Mouse (Mus musculus) heart, adult 2 months (tissue): ENCODE results near the gene Tmem141. TPM values are rescaled to one million over a fixed set of nuclear protein-coding genes. Genes with fewer than 3 reads are reported as not detected.
A peak's percentile ranks its signal among the peaks of the same experiment; 100 is the strongest.

Source experiments
- DNase-seq, 2 experiments: peaks; one replicate each; pipeline ENCODE4 v3.0.0; 2021
- H3K27ac ChIP-seq: fragments of 200-600 bp; 2 replicates; pipeline ENCODE4 v1.8.1; 2022
- H3K27me3 ChIP-seq: fragments of 200-500 bp; 2 replicates; pipeline ENCODE4 v1.6.1; 2012; ENCODE audit warnings: mild to moderate bottlenecking, low read length, inconsistent platforms, mixed read lengths; ENCODE audit not compliant: control insufficient read depth, insufficient read depth
- H3K36me3 ChIP-seq: fragments of 200-500 bp; 2 replicates; pipeline ENCODE4 v1.6.1; 2012; ENCODE audit warnings: low read length, inconsistent platforms; ENCODE audit not compliant: control insufficient read depth, insufficient read depth
- H3K4me1 ChIP-seq: fragments of 200-500 bp; 2 replicates; pipeline ENCODE4 v1.6.1; 2011; ENCODE audit warnings: low read length; ENCODE audit not compliant: control insufficient read depth, insufficient read depth
- H3K4me3 ChIP-seq: fragments of 200-600 bp; 2 replicates; pipeline ENCODE4 v1.8.1; 2022
- H3K79me2 ChIP-seq: fragments of 200-500 bp; replicated peaks from 2 replicates; pipeline ENCODE4 v1.6.1; 2012; ENCODE audit warnings: mild to moderate bottlenecking, inconsistent platforms, low read length, moderate library complexity, mixed read lengths; ENCODE audit not compliant: control insufficient read depth, insufficient read depth
- H3K9ac ChIP-seq: fragments of 200-500 bp; 2 replicates; pipeline ENCODE4 v1.6.1; 2012; ENCODE audit warnings: low read depth, mild to moderate bottlenecking, control low read depth, inconsistent platforms, low read length, mixed read lengths
- CTCF ChIP-seq: fragments of 200-600 bp; IDR thresholded peaks from 2 replicates; pipeline ENCODE4 v1.8.1; 2022; ENCODE audit warnings: antibody characterized with exemption, mild to moderate bottlenecking, moderate library complexity
- EP300 ChIP-seq: fragments of 200-500 bp; IDR thresholded peaks from 2 replicates; pipeline ENCODE4 v1.6.1; 2011; ENCODE audit warnings: low read depth, low read length, control low read depth; ENCODE audit not compliant: insufficient read depth
- POLR2A ChIP-seq: fragments of 200-500 bp; IDR thresholded peaks from 2 replicates; pipeline ENCODE4 v1.6.1; 2011; ENCODE audit warnings: mild to moderate bottlenecking, low read depth, low read length, control low read depth; ENCODE audit not compliant: insufficient read depth
- WGBS: fragments of 180-500 bp; shearing (Covaris S2); methylation state at CpG from one replicate; pipeline ENCODE4 v1.1.7; 2018; 5-methylcytosine and 5-hydroxymethylcytosine counted together
- intact Hi-C: fragments of 180-260 bp; cut with DNase I; formaldehyde crosslinking; loops from one replicate; pipeline ENCODE4 v1.15.1; 2025
- polyA plus RNA-seq: library from polyadenylated mRNA; depleted of rRNA; stranded (reverse); fragments of >200 nt; gene quantifications from 2 replicates; pipeline ENCODE4 v1.2.3, GENCODE M21; 2012
- total RNA-seq, 2 experiments: library from RNA; stranded (reverse); gene quantifications; 2 replicates each; pipeline ENCODE4 v1.2.3; 2021

Tmem141 gene
- total and polyA plus RNA-seq, 3 experiments: 29.4 to 49.2 (median 32.6) TPM

DNA sequence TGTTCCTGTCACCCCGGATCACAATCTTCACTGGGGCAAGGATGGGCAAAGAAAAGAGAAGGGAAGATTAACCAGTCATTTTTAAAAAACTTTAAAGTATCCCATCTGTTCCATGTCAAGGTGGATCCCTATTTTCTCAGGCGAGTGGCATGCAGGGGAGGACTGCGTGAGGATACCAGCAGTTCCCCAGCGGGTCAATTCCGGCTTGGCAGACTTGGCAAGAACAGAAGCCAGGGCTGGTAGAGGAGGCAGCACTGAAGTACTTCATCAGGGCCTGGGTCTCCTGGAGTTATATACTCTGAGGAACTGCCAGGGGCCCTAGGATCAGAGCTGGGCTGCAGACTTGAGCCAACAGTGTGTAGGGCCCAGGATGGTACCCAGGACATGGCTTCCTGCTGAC is 19.3 kb downstream of the Tmem141 start:
- DNase-seq: no peak
- H3K79me2 ChIP-seq: peaks cover 1% of the 10 kb centered on the region; the same call in 1 of the 2 replicates
- no peak overlapping the region for H3K9ac ChIP-seq
- H3K4me3 ChIP-seq: no peak overlapping the region
- H3K27me3 ChIP-seq: no peaks in the 10 kb centered on the region
- no peak overlapping the region for H3K27ac ChIP-seq
- H3K36me3 ChIP-seq: peaks cover 9% of the 10 kb centered on the region
- TF ChIP-seq CTCF: no peak
- TF ChIP-seq POLR2A: no peak
- TF ChIP-seq EP300: no peak
- 86% methylated on average over 5 of the region's 5 CpGs for WGBS
- intact Hi-C loops: no loop called here
- H3K4me1 ChIP-seq: peaks cover 3% of the 10 kb centered on the region

DNA sequence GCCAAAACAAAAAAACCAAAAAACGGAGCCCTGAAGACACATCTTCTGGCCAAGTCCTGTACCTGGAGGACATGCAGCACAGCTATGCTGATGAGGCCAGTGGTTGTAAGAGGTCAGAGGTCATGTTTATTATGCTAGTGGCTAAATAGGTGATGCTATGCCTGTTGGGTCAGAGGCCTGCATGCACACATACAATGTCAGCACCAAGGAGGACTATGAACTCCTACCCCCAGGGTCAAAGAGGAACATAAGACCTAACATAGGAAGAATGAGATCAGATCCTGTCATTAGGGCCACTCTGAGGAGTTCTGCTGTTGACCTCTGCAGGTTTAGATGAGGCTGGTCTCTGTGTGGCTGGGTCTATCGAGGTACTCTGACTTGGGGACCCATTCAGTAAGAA is 21.8 kb downstream of the Tmem141 start:
- Histone ChIP-seq H3K36me3 (peaks cover 2% of the 10 kb centered on the region; the same call in 1 of the 2 replicates), H3K27ac (no peak overlapping the region), H3K4me1 (no peaks in the 10 kb centered on the region), H3K4me3 (no peak overlapping the region), H3K79me2 (no peaks in the 10 kb centered on the region; the same call in 1 of the 2 replicates), H3K27me3 (no peaks in the 10 kb centered on the region), H3K9ac (no peak overlapping the region)
- DNase-seq: no peak
- TF ChIP-seq EP300 (no peak), POLR2A (no peak), CTCF (no peak)
- intact Hi-C loops: no loop called here
- 86% methylated on average over 2 of the region's 2 CpGs for WGBS

DNA sequence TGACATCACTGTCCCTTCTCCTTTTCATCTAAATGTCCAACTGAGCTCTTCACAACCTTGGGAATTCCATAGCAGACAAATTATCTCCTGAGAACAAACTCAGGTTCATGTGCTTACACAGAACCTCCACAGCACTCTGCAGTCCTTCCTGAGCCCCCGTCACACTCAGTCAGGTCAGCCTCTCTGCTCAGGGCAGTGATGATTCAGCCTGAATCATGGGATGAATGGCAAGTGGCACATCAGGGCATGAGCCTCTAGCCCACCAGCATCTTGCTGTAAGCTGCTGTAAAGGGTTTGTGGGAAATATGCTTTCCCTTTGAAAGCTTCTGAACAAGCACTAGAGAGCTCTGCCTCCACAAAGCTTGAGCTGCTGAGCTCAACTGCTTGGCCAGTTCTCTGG is 23.1 kb downstream of the Tmem141 start:
- H3K4me3 ChIP-seq: no peak overlapping the region
- no peaks in the 10 kb centered on the region; the same call in 1 of the 2 replicates for H3K79me2 ChIP-seq
- H3K36me3 ChIP-seq: peaks cover 2% of the 10 kb centered on the region; the same call in 1 of the 2 replicates
- 89% methylated on average over 1 of the region's 1 CpGs for WGBS
- no peak overlapping the region for H3K9ac ChIP-seq
- DNase-seq: no peak
- intact Hi-C loops: no loop called here
- no peaks in the 10 kb centered on the region for H3K4me1 ChIP-seq
- H3K27me3 ChIP-seq: no peaks in the 10 kb centered on the region
- TF ChIP-seq POLR2A (no peak), CTCF (no peak), EP300 (no peak)
- no peak overlapping the region for H3K27ac ChIP-seq

DNA sequence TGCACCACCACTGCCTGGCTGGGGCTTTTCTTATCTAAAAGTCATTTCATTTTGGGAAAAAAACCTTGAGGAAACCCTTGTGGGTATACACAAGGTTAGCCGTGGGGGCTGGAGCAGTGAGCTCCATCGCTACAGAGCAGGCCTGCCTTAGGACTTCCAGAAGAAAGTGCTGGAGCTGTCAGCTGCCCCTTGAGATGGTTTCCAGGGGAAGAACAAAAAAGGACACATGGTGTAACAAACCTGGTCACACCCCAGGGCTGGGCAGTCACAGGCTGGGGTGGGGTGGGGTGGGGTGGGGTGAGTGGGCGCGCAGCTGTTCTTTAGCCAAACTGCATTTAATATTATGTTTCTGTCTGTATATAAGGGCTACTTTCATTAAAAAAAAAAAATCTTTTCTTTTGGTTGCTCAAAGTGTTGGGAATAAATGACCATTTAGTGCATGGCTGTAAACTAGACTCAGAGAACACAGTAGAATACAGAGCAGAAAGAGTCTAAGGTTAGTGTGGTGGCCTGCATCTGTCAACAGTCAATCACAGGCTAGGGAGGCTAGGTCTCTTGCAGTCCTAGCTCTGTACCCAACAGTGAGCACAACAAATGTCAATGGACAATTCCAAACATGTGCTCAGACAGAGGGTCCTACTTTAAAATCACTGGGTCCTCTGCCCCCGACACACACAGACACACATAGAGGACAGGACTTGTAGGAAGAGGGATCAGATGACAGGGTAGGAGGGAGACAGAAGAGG is 24.9 kb downstream of the Tmem141 start:
- no peak for DNase-seq
- TF ChIP-seq POLR2A (no peak), EP300 (no peak), CTCF (no peak)
- 95% methylated on average over 5 of the region's 5 CpGs for WGBS
- Histone ChIP-seq H3K4me1 (no peaks in the 10 kb centered on the region), H3K4me3 (no peak overlapping the region), H3K79me2 (no peaks in the 10 kb centered on the region), H3K27ac (no peak overlapping the region), H3K36me3 (peaks cover 2% of the 10 kb centered on the region; the same call in 1 of the 2 replicates), H3K9ac (no peak overlapping the region), H3K27me3 (no peaks in the 10 kb centered on the region)
- intact Hi-C loops: no loop called here

DNA sequence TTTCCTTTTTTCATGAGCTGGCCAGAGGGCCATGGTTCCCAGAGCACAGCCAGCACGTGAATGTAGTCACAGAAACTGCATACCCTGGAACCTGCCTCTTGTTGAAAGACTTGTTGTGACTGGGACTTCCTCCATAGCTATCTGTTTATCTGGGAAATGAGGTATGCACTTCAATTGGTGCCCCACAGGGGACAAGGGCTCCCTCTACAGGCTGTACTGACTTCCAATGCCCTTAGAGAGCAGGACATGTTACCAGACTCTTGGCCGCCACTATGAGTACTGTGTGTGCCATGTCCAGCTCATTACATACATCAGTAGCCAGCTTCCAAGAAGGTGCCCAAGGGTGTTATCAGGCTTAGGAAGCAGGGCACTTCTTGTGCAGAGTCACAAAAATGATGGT is 29.9 kb downstream of the Tmem141 start:
- no peak for DNase-seq
- Histone ChIP-seq H3K4me3 (no peak overlapping the region), H3K36me3 (no peaks in the 10 kb centered on the region; the same call in 1 of the 2 replicates), H3K9ac (no peak overlapping the region), H3K79me2 (no peaks in the 10 kb centered on the region), H3K4me1 (peaks cover 4% of the 10 kb centered on the region; the same call in 1 of the 2 replicates), H3K27me3 (no peaks in the 10 kb centered on the region), H3K27ac (no peak overlapping the region)
- no peak for TF ChIP-seq EP300
- no peak for TF ChIP-seq POLR2A
- TF ChIP-seq CTCF: peak; percentile 64
- intact Hi-C loops: no loop called here
- 82% methylated on average over 2 of the region's 2 CpGs for WGBS

DNA sequence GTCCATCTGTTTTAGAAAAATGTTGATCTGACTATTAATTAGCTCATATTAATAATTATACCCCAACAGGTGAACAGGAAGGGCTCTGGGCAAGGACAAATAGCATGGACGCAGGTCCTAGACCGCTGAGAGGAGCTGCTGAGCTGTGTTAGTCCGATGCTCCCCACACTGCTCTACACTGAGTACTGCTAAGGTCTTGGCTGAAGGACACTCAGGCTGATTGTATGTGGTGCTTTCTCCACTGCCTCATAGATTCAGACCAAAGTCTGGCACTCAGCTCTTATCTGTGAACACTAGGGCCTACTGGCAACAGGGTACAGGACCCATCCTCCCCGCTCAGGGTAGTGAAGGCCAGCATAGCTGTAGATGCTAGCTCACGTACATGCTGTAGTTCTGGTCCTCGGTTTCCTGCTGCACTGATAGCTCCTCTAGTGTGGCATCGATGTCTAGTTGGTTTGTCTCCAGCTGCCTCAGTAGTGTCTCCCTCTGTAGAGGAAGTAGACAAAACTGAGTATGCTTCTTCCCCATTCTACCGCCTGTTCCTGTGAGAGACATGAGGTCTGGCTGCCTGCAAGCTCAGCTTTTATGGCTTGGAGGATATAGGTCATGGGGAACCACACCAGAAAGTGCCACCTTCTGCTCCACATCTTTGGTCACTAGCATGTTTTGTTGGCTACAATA is 33.4 kb downstream of the Tmem141 start:
- TF ChIP-seq POLR2A (no peak), EP300 (no peak), CTCF (no peak)
- Histone ChIP-seq H3K79me2 (no peaks in the 10 kb centered on the region), H3K9ac (no peak overlapping the region), H3K27ac (no peak overlapping the region), H3K4me3 (no peak overlapping the region), H3K36me3 (no peaks in the 10 kb centered on the region), H3K27me3 (no peaks in the 10 kb centered on the region), H3K4me1 (peaks cover 7% of the 10 kb centered on the region; the same call in 1 of the 2 replicates)
- peak in 1 of 2 experiments; percentile 24 for DNase-seq
- intact Hi-C loops: no loop called here
- 74% methylated on average over 8 of the region's 8 CpGs for WGBS
